Mouse (Mus musculus) spleen, adult 2 months (tissue): Measurements from ENCODE around the gene Maml3. TPM values are rescaled to one million over a fixed set of nuclear protein-coding genes. Genes with fewer than 3 reads are reported as not detected.

Experiments used
- DNase-seq, 2 experiments: peaks; one replicate each; pipeline versions ENCODE4 v3.0.0 to v3.0.0-alpha.2; 2012 to 2021; ENCODE audit warnings: low spot score in 2 of 2, low read depth in 1 of 2
- H3K27ac ChIP-seq: fragments of 200-500 bp; 2 replicates; pipeline ENCODE4 v1.5.1; 2012; ENCODE audit warnings: low read length, inconsistent platforms; ENCODE audit not compliant: insufficient read depth
- H3K27me3 ChIP-seq: fragments of 200-500 bp; 2 replicates; pipeline ENCODE4 v1.6.1; 2012; ENCODE audit warnings: mild to moderate bottlenecking, moderate library complexity, low read length, inconsistent platforms; ENCODE audit not compliant: control insufficient read depth, insufficient read depth
- H3K36me3 ChIP-seq: fragments of 200-500 bp; 2 replicates; pipeline ENCODE4 v1.6.1; 2012; ENCODE audit warnings: mild to moderate bottlenecking, low read length, inconsistent platforms; ENCODE audit not compliant: control insufficient read depth, insufficient read depth
- H3K4me1 ChIP-seq: fragments of 200-500 bp; 2 replicates; pipeline ENCODE4 v1.6.1; 2011; ENCODE audit warnings: inconsistent platforms; ENCODE audit not compliant: control insufficient read depth, insufficient read depth, insufficient read length
- H3K4me3 ChIP-seq: fragments of 200-500 bp; 2 replicates; pipeline ENCODE4 v1.5.1; 2011; ENCODE audit warnings: mild to moderate bottlenecking, inconsistent platforms; ENCODE audit not compliant: insufficient read depth, insufficient read length; ENCODE audit errors: extremely low read depth
- CTCF ChIP-seq: fragments of 200-500 bp; IDR thresholded peaks from 2 replicates; pipeline ENCODE4 v1.5.1; 2011; ENCODE audit warnings: mild to moderate bottlenecking, inconsistent platforms; ENCODE audit not compliant: insufficient read depth, insufficient read length, insufficient replicate concordance; ENCODE audit errors: extremely low read depth
- POLR2A ChIP-seq: fragments of 200-500 bp; IDR thresholded peaks from 2 replicates; pipeline ENCODE4 v1.6.1; 2011; ENCODE audit warnings: low read depth, low read length, inconsistent platforms
- WGBS: fragments of 180-500 bp; shearing (Covaris S2); methylation state at CpG from one replicate; pipeline ENCODE4 v1.1.7; 2018; 5-methylcytosine and 5-hydroxymethylcytosine counted together
- polyA plus RNA-seq: library from polyadenylated mRNA; depleted of rRNA; stranded (reverse); fragments of >200 nt; gene quantifications from 2 replicates; pipeline ENCODE4 v1.2.3, GENCODE M21; 2012

Gene Maml3
- polyA plus RNA-seq, 1 experiment = 2.7 TPM

GRCm38 (mm10) chr3:52007602-52008252 lies 97.1 kb downstream of the Maml3 start:
- H3K36me3 ChIP-seq = no peaks in the 10 kb centered on the region
- peak overlapping the region; percentile 54 for H3K4me3 ChIP-seq
- H3K27me3 ChIP-seq = no peaks in the 10 kb centered on the region
- peaks cover 2% of the 10 kb centered on the region; the same call in 1 of the 2 replicates for H3K4me1 ChIP-seq
- peak; percentile 64 to 66 for DNase-seq
- TF ChIP-seq CTCF (no peak), POLR2A (no peak)
- WGBS = under 1% methylated on average over 21 of the region's 21 CpGs
- 0 out of 2 replicates have a peak overlapping the region, but pooled peaks have one; percentile 34 for H3K27ac ChIP-seq

DNA sequence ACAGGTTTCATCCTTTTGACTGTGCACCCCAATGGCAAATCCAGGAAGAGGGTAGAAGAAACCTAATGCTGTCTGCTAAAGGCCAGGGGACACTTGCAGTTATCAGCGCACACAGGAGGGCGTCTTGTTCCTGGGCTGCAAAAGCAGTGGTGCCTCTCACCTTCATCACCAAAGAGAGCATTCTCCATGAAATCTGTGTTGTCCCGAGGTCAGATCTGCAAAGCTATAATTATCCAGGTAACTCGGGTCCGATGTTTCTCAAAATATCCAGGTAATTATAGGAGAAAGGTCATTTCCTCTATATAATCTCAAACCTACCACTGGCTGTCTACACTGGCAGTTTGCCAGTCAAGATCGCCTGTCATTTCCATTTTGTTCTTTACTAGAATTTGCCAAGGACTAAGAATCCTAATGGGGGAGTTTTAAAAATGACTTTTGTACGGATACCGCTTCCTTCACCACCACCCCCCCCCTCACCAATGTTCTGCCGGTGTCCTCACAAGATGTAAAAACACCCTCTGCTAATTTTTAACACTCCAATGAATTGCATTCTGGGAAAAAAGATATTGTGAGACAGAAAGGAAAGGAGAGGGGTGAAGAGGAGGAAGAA lies 98.0 kb downstream of the Maml3 start:
- no peaks in the 10 kb centered on the region for H3K27me3 ChIP-seq
- no peak overlapping the region for H3K4me3 ChIP-seq
- H3K36me3 ChIP-seq = no peaks in the 10 kb centered on the region
- H3K27ac ChIP-seq = no peak overlapping the region
- peaks cover 5% of the 10 kb centered on the region; the same call in 1 of the 2 replicates for H3K4me1 ChIP-seq
- 39% methylated on average over 9 of the region's 9 CpGs for WGBS
- DNase-seq = no peak
- no peak for TF ChIP-seq POLR2A
- no peak for TF ChIP-seq CTCF

DNA sequence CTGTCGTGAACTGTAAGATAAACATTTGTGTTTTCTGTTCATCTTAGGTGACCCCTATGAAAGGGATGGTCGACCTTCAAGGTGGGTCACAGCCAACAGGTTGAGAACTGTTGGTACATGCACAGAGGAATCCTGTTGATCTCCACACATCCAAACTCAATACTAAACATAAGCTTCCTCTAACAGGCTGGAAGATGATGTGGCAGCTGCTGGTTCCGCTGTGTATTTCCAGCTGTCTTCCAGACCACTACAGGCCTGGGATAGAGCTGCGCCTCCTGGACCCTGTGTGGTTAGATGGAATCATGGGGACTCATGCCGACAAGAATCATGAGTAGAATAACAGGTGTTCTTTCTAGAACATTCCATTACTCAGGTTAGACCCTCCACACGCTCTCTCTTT lies 101.2 kb downstream of the Maml3 start:
- TF ChIP-seq CTCF (no peak), POLR2A (no peak)
- H3K36me3 ChIP-seq = no peaks in the 10 kb centered on the region

GRCm38 (mm10) chr3:52001518-52001895 lies 103.4 kb downstream of the Maml3 start:
- WGBS = 68% methylated on average over 9 of the region's 9 CpGs
- H3K4me1 ChIP-seq = peaks cover 23% of the 10 kb centered on the region; the same call in 1 of the 2 replicates
- TF ChIP-seq POLR2A (no peak), CTCF (no peak)
- H3K27me3 ChIP-seq = no peaks in the 10 kb centered on the region
- DNase-seq = no peak
- H3K27ac ChIP-seq = peak overlapping the region; percentile 43; the same call in 1 of the 2 replicates
- no peak overlapping the region for H3K4me3 ChIP-seq
- H3K36me3 ChIP-seq = no peaks in the 10 kb centered on the region

More for the DNA sequence above, 101.2 kb downstream of the Maml3 start:
- H3K27me3 ChIP-seq = no peaks in the 10 kb centered on the region
- H3K4me1 ChIP-seq = peaks cover 16% of the 10 kb centered on the region; the same call in 1 of the 2 replicates
- H3K4me3 ChIP-seq = no peak overlapping the region
- no peak overlapping the region for H3K27ac ChIP-seq
- 91% methylated on average over 6 of the region's 6 CpGs for whole genome bisulfite sequencing
- no peak for DNase-seq

- peaks cover 26% of the 10 kb centered on the region; the same call in 1 of the 2 replicates for H3K4me1 ChIP-seq
- peak in 1 of 2 experiments; percentile 47 for DNase-seq
- H3K4me3 ChIP-seq = no peak overlapping the region
- no peaks in the 10 kb centered on the region for H3K27me3 ChIP-seq
- no peaks in the 10 kb centered on the region for H3K36me3 ChIP-seq
- TF ChIP-seq CTCF (no peak), POLR2A (no peak)
- WGBS = 28% methylated on average over 10 of the region's 10 CpGs
- peak overlapping the region; percentile 94 for H3K27ac ChIP-seq
Measured at GRCm38 (mm10) chr3:52000871-52001517, 103.9 kb downstream of the Maml3 start.

- Histone ChIP-seq H3K27ac (peak overlapping the region; percentile 94), H3K4me1 (peaks cover 26% of the 10 kb centered on the region; the same call in 1 of the 2 replicates), H3K36me3 (no peaks in the 10 kb centered on the region), H3K4me3 (peak overlapping the region; percentile 33), H3K27me3 (no peaks in the 10 kb centered on the region)
- peak; percentile 89 to 98 for DNase-seq
- TF ChIP-seq POLR2A = peak; percentile 25; the same call in 1 of the 2 replicates
- TF ChIP-seq CTCF = no peak
- 30% methylated on average over 21 of the region's 21 CpGs for WGBS
Measured at GRCm38 (mm10) chr3:51999671-52000437, 105.0 kb downstream of the Maml3 start.
